Mouse (Mus musculus): ENCODE measurements around the gene Arcn1. TPM values are rescaled to one million over a fixed set of nuclear protein-coding genes. Genes with fewer than 3 reads are reported as not detected.

Gene Arcn1
- polyA plus RNA-seq, 1 experiment: 46.6 TPM

GRCm38 (mm10) chr9:44699196-44699595 is 68.4 kb downstream of the Arcn1 start:
- Histone ChIP-seq H3K79me3 (ENCODE audit: low read depth) (no peaks in the 10 kb centered on the region), H3ac (ENCODE audit: control insufficient read depth, insufficient read length, low read depth) (no peak overlapping the region), H3K36me3 (ENCODE audit: control insufficient read depth, insufficient read depth) (peaks cover 62% of the 10 kb centered on the region), H3K79me2 (ENCODE audit: control insufficient read depth, insufficient read depth) (no peaks in the 10 kb centered on the region), H3K4me3 (ENCODE audit: insufficient read depth, poor library complexity, severe bottlenecking) (no peak overlapping the region), H3K27me3 (ENCODE audit: control insufficient read depth, insufficient read depth, insufficient read length) (no peaks in the 10 kb centered on the region)
- TF ChIP-seq USF1 (IDR thresholded peaks at IDR 0.05; ENCODE audit: low read depth) (no peak), FOSL1 (IDR thresholded peaks at IDR 0.05; ENCODE audit: insufficient read depth, low read length, poor library complexity, severe bottlenecking) (no peak), CTCF (IDR thresholded peaks at IDR 0.05; ENCODE audit: control insufficient read depth, insufficient read depth, insufficient read length) (no peak), CEBPB (IDR thresholded peaks at IDR 0.05; ENCODE audit: low read depth) (no peak), MYOD1 (IDR thresholded peaks at IDR 0.05; ENCODE audit: control insufficient read depth, insufficient read length, low read depth) (no peak)

- peaks cover 68% of the 10 kb centered on the region for H3K36me3 ChIP-seq (ENCODE audit: control insufficient read depth, insufficient read depth)
- no peak overlapping the region for H3ac ChIP-seq (ENCODE audit: control insufficient read depth, insufficient read length, low read depth)
- no peaks in the 10 kb centered on the region for H3K79me3 ChIP-seq (ENCODE audit: low read depth)
- no peak overlapping the region for H3K4me3 ChIP-seq (ENCODE audit: insufficient read depth, poor library complexity, severe bottlenecking)
- no peaks in the 10 kb centered on the region for H3K27me3 ChIP-seq (ENCODE audit: control insufficient read depth, insufficient read depth, insufficient read length)
- TF ChIP-seq MYOD1 (IDR thresholded peaks at IDR 0.05; ENCODE audit: control insufficient read depth, insufficient read length, low read depth): no peak
- TF ChIP-seq MYOG (IDR thresholded peaks at IDR 0.05; ENCODE audit: control insufficient read depth, extremely low read depth, insufficient read length): no peak
- no peak for TF ChIP-seq FOSL1 (IDR thresholded peaks at IDR 0.05; ENCODE audit: insufficient read depth, low read length, poor library complexity, severe bottlenecking)
- TF ChIP-seq MAX (IDR thresholded peaks at IDR 0.05): no peak
- no peak for TF ChIP-seq CEBPB (IDR thresholded peaks at IDR 0.05; ENCODE audit: low read depth)
- no peak for TF ChIP-seq CTCF (IDR thresholded peaks at IDR 0.05; ENCODE audit: control insufficient read depth, insufficient read depth, insufficient read length)
- H3K79me2 ChIP-seq (ENCODE audit: control insufficient read depth, insufficient read depth): no peaks in the 10 kb centered on the region
These were observed 69.8 kb downstream of the Arcn1 start for GRCm38 (mm10) chr9:44697866-44698265.

- no peak overlapping the region for H3ac ChIP-seq (ENCODE audit: control insufficient read depth, insufficient read length, low read depth)
- no peaks in the 10 kb centered on the region for H3K27me3 ChIP-seq (ENCODE audit: control insufficient read depth, insufficient read depth, insufficient read length)
- no peaks in the 10 kb centered on the region for H3K79me2 ChIP-seq (ENCODE audit: control insufficient read depth, insufficient read depth)
- no peaks in the 10 kb centered on the region for H3K79me3 ChIP-seq (ENCODE audit: low read depth)
- no peak overlapping the region for H3K4me3 ChIP-seq (ENCODE audit: insufficient read depth, poor library complexity, severe bottlenecking)
- peaks cover 69% of the 10 kb centered on the region for H3K36me3 ChIP-seq (ENCODE audit: control insufficient read depth, insufficient read depth)
- TF ChIP-seq USF1 (IDR thresholded peaks at IDR 0.05; ENCODE audit: low read depth) (no peak), CTCF (IDR thresholded peaks at IDR 0.05; ENCODE audit: control insufficient read depth, insufficient read depth, insufficient read length) (no peak), CEBPB (IDR thresholded peaks at IDR 0.05; ENCODE audit: low read depth) (no peak), MAX (IDR thresholded peaks at IDR 0.05) (no peak), MYOG (IDR thresholded peaks at IDR 0.05; ENCODE audit: control insufficient read depth, extremely low read depth, insufficient read length) (no peak), FOSL1 (IDR thresholded peaks at IDR 0.05; ENCODE audit: insufficient read depth, low read length, poor library complexity, severe bottlenecking) (no peak), MYOD1 (IDR thresholded peaks at IDR 0.05; ENCODE audit: control insufficient read depth, insufficient read length, low read depth) (no peak)
These were observed 74.6 kb downstream of the Arcn1 start for GRCm38 (mm10) chr9:44693071-44693470.

- TF ChIP-seq USF1 (IDR thresholded peaks at IDR 0.05; ENCODE audit: low read depth) (no peak), CTCF (IDR thresholded peaks at IDR 0.05; ENCODE audit: control insufficient read depth, insufficient read depth, insufficient read length) (no peak), CEBPB (IDR thresholded peaks at IDR 0.05; ENCODE audit: low read depth) (no peak), MYOD1 (IDR thresholded peaks at IDR 0.05; ENCODE audit: control insufficient read depth, insufficient read length, low read depth) (no peak), MAX (IDR thresholded peaks at IDR 0.05) (no peak)
- peaks cover 62% of the 10 kb centered on the region for H3K36me3 ChIP-seq (ENCODE audit: control insufficient read depth, insufficient read depth)
- no peaks in the 10 kb centered on the region for H3K27me3 ChIP-seq (ENCODE audit: control insufficient read depth, insufficient read depth, insufficient read length)
- H3K79me3 ChIP-seq (ENCODE audit: low read depth): no peaks in the 10 kb centered on the region
- no peak overlapping the region for H3K4me3 ChIP-seq (ENCODE audit: insufficient read depth, poor library complexity, severe bottlenecking)
- no peaks in the 10 kb centered on the region for H3K79me2 ChIP-seq (ENCODE audit: control insufficient read depth, insufficient read depth)
- no peak overlapping the region for H3ac ChIP-seq (ENCODE audit: control insufficient read depth, insufficient read length, low read depth)
These were observed 75.7 kb downstream of the Arcn1 start for GRCm38 (mm10) chr9:44691671-44692520.

Other genes with a start within 250 kb of the Arcn1 start
- not detected for gene Cxcr5, start 206.0 kb downstream of the Arcn1 start, polyA plus RNA-seq (2012; fragmentation: generic; extraction: Trizol)
- gene Ddx6, start 163.0 kb downstream of the Arcn1 start, polyA plus RNA-seq (2012; fragmentation: generic; extraction: Trizol): 29.9 TPM
- not detected for gene Treh, start 94.6 kb downstream of the Arcn1 start, polyA plus RNA-seq (2012; fragmentation: generic; extraction: Trizol)
- gene Phldb1, start 32.6 kb downstream of the Arcn1 start, polyA plus RNA-seq (2012; fragmentation: generic; extraction: Trizol): 96.8 TPM
- gene Ift46, start 63 bp upstream of the Arcn1 start, polyA plus RNA-seq (2012; fragmentation: generic; extraction: Trizol): 76.1 TPM
- gene Tmem25, start 31.5 kb upstream of the Arcn1 start, polyA plus RNA-seq (2012; fragmentation: generic; extraction: Trizol): 0.46 TPM
- not detected for gene Ttc36, start 35.2 kb upstream of the Arcn1 start, polyA plus RNA-seq (2012; fragmentation: generic; extraction: Trizol)
- 5.6 TPM for gene Kmt2a, start 113.5 kb upstream of the Arcn1 start, polyA plus RNA-seq (2012; fragmentation: generic; extraction: Trizol)
- 734 TPM for gene Atp5l, start 152.9 kb upstream of the Arcn1 start, polyA plus RNA-seq (2012; fragmentation: generic; extraction: Trizol)
- gene Ube4a, start 197.8 kb upstream of the Arcn1 start, polyA plus RNA-seq (2012; fragmentation: generic; extraction: Trizol): 13.7 TPM
- not detected for gene Cd3g, start 212.6 kb upstream of the Arcn1 start, polyA plus RNA-seq (2012; fragmentation: generic; extraction: Trizol)
- not detected for gene Cd3d, start 213.9 kb upstream of the Arcn1 start, polyA plus RNA-seq (2012; fragmentation: generic; extraction: Trizol)
- gene Cd3e, start 241.8 kb upstream of the Arcn1 start, polyA plus RNA-seq (2012; fragmentation: generic; extraction: Trizol): not detected

All from C2C12 (cell line).